Mouse (Mus musculus): ENCODE measurements around the gene Gm11172.

The Gm11172 gene

GRCm38 (mm10) chr16:10785371-10786231 is 27.1 kb upstream of the Gm11172 start, which contains the start of gene Socs1:
Gene Socs1, minus strand, starts transcription at chr16:10785536.
- DNase-seq (ENCODE audit: low read depth, low spot score): peak; percentile 93

GRCm38 (mm10) chr16:10786288-10786687 is 26.4 kb upstream of the Gm11172 start:
- DNase-seq (ENCODE audit: low read depth, low spot score): peak; percentile 92

- no peak for DNase-seq (ENCODE audit: low read depth, low spot score)
Measured at GRCm38 (mm10) chr16:10786782-10787547, 25.8 kb upstream of the Gm11172 start.

DNA sequence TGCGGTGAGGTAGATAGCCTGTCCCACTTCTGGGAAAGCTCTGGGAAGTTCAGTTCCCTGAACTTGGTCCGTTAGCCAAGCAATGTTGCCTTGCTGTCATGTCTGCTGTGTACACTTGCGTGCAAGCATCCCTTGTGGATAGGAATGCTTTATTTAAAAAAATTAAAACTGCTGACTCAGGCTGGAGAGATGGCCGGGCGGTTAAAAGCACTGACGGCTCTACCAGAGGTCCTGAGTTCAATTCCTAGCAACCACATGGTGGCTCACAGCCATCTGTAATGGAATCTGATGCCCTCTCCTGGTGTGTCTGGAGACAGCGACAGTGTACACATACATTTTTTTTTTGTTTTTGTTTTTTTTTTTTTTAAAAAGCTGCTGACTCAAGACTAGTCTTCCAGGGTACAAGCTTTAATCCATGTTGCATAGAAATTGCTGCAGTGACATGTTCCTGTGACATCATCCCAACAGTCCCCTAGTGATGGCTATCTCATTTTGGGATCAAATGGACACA is 25.1 kb upstream of the Gm11172 start:
- no peak for DNase-seq (ENCODE audit: low read depth, low spot score)

DNA sequence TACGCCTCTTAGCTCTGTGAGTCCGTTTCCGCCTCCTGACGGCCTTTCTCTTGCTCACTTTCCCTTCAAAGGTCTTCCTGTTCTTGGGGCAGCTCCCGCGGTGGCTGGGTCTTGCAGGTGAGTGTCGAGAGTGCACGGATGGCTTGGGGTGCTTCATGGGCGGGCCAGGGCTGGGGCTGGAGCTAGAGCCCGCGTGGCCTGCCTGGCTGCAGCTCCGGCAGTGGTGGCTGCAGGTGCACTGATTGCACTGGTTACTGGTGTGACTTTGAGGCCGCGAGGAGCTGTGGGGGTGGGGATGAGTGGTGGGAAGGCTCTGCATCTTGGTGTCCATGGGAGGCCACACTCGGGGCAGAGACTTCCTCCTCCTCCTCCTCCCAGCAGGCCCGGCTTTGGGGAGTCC is 24.4 kb upstream of the Gm11172 start, which contains the start of gene Tnp2:
Gene Tnp2, minus strand, starts transcription at position 390 of the 400 bp plus-strand sequence.
- no peak for DNase-seq (ENCODE audit: low read depth, low spot score)

GRCm38 (mm10) chr16:10788866-10789265 is 23.8 kb upstream of the Gm11172 start:
- DNase-seq (ENCODE audit: low read depth, low spot score): no peak

DNA sequence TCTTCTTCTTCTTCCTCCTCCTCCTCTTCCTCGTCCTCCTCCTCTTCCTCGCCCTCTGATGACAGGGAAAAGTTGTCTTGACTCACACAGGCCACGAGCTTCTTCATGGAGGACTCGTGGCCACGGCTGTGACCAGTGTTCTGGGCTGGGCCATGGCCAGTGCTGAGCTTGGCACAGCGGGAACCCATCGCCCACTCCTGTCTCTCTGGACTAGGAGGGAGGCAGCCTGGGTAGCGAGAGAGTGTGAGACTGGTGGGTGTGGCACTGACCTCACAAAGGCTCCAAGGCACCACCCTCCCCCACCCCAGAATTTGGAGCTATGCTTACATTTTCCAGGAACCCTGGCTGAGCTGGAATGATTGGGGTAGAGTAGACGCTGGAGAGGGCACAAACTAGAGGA is 22.0 kb upstream of the Gm11172 start, which contains the start of gene Prm3:
Gene Prm3, minus strand, starts transcription at position 213 of the 400 bp plus-strand sequence.
- DNase-seq (ENCODE audit: low read depth, low spot score): no peak

- DNase-seq (ENCODE audit: low read depth, low spot score): no peak
Measured at GRCm38 (mm10) chr16:10796034-10796433, 16.7 kb upstream of the Gm11172 start, which contains the start of gene Prm2. Gene Prm2, minus strand, starts transcription at chr16:10796134.

GRCm38 (mm10) chr16:10802420-10802819 is 10.3 kb upstream of the Gm11172 start:
- peak; percentile 67 for DNase-seq (ENCODE audit: low read depth, low spot score)

DNA sequence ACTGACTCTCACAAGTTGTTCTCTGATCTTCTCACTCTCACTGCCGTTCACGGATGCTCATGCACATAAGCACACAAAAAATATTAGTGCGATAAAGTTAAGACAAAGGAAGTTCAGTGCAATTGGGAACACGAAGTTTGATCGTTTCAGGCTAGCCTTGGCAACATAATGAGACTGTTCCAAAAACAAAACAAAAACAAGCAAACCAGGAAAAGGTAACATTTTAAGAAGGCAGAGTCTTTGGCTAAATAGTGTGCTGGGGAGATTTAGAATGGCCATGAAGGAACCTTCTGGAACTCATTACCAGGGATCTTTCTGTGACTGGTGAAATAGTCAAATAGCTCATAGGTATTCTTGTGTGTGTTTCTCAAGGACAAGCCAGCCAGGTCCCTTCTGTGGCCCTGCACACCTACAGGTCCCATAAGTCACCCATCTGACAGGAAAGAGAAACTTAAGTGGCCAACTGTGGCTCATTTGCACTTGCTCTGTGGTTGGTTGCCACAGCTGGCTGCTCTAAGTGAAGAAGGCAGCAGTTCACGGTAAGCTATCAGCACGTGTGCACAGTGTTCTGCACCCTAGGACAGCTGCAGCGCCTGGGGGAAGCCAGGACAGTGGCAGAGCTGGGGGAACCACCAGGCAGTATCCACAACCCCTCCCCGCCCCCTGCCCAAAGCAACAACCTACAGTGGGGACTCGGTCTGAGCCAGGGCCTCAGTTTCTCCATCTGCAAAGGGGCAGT is 6.8 kb upstream of the Gm11172 start, which contains the start of gene Prm1:
Gene Prm1, minus strand, starts transcription at position 51 of the 739 bp plus-strand sequence.
- DNase-seq (ENCODE audit: low read depth, low spot score): no peak

DNA sequence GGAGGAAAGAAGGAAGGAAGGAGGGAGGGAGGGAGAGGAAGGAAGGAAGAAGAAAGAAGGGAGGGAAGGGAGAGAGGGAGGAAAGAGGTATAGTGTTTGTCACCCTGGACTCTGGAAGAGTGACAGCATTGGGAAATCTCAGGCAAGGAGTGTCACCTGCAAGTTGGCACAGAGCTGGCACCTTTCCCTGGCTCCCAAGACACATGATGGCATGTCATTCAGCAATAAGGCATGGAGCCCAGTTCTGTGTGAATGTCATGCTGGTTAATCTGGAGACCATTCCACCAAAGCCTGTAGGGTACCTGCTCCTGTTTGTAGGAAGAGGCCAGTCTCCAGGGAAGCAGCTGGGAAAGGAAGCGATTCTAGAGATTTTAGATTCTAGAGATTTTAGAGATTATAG is 2.3 kb upstream of the Gm11172 start:
- DNase-seq (ENCODE audit: low read depth, low spot score): no peak

GRCm38 (mm10) chr16:10813726-10814125 is 1.0 kb downstream of the Gm11172 start:
- DNase-seq (ENCODE audit: low read depth, low spot score): no peak

GRCm38 (mm10) chr16:10814864-10815263 is 2.1 kb downstream of the Gm11172 start:
- no peak for DNase-seq (ENCODE audit: low read depth, low spot score)

DNA sequence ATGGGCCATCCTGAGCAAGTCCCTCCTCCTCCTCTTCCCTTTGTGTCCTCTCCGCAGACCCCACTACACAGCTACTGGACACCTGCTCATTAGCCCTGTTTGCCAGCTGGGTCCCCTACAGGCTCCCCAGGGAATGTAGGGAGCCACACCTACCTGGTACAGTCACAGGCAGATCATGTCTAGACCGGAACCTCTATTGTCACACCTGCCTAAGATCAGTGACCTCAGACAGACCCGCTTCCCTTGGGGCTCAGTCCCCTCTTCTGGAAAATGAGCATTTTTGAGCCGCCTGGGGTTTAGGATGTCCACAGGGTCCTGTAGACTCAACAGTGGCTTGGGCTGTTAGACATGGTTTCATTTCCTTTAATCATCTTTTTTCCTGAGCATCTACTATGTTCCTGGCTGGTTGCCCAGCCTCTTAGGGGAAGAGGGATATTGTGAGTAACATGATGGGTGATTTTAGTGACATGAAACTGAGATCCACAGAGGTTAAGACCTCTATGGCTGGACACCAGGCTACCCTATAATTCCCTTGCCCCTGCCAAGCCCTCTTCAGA is 5.9 kb downstream of the Gm11172 start:
- DNase-seq (ENCODE audit: low read depth, low spot score): no peak

GRCm38 (mm10) chr16:10819966-10820365 is 7.3 kb downstream of the Gm11172 start:
- no peak for DNase-seq (ENCODE audit: low read depth, low spot score)

DNA sequence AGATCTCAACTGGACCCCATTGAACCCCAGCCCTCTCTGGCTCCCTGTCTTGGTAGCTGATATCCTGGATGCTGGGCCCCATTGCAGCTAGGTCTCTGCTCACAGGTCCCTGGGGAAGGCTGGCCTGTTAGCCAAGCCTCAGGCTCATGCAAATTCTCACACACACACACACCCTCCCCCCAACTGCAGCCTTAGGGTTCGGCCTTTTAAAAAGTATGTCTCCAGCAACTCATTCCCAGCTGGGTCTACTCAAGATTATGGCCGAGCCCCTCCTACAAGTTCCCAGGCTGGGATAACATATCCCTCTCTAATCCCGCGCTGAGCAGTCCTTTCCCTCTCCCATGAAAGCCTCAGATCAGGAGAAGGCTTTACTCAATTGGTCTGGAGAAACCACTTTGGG is 8.7 kb downstream of the Gm11172 start:
- DNase-seq (ENCODE audit: low read depth, low spot score): no peak

- DNase-seq (ENCODE audit: low read depth, low spot score): no peak
Measured at GRCm38 (mm10) chr16:10824536-10824935, 11.8 kb downstream of the Gm11172 start.

DNA sequence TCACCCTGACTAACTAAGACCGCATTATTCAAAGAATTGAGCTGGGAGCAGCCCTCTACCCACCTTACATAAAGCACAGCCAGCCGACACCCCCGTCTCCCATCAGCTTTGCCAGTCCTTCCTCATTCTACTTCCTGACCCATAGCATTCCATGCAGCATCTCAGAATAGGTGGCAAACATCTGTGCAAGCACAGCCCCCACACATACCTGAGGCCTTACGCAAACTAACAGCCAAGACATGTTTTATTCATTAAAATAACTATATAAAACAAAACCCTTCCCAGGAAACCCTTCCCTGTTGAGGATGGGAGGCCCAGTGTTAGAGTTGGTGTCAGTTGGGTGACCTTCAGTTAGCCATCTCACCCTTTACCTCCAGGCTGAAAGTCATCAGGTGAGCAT is 13.1 kb downstream of the Gm11172 start:
- no peak for DNase-seq (ENCODE audit: low read depth, low spot score)

GRCm38 (mm10) chr16:10827269-10827668 is 14.6 kb downstream of the Gm11172 start:
- DNase-seq (ENCODE audit: low read depth, low spot score): no peak

DNA sequence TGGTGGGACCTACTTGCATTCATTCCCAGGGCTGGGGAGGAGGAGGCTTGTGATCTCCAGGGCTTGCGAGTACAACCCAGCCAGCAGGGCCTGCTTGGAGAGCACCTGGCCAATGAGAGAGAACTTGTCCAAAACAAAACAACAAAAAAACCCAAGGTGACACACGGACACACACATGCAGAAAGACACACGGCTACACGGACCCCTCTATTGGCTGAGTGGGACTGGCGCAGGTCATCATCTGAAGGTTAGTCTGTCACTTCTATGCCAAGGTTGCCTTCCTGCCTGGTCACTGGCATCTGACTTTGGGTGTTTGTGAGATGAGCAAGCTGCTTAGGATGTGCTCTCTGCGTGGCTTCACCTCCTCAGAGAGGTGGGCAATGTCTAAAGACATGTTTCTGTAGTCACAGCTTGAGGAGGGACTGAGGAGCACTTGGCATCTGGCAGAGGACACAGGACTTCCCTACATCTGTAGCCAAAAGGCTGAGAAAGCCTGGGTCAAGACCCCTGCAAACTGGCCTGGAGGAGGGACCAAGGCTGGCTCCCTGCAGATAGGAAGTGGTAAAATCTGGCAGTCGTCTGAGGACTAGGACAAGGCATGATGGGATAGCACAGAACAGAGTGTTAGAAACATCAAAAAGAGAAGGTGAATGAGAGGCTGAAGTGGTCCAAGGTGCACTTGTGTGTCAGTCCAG is 15.2 kb downstream of the Gm11172 start:
- DNase-seq (ENCODE audit: low read depth, low spot score): no peak

DNA sequence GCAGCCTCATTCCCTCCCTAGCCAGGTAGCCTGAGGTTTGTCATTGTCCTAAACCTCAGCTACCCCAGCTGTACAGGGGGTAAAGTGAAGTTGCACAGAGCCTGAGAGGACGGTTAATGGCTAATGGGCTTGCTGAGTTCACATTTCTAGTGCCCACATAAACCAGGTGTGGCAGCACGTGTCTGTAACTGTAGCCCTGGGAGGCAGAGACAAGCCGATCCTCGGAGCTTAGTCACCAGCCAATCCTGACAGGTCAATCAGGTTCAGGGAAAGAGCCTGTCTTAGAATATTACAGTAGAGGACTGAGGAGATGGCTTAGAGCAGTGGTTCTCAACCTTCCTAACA is 15.7 kb downstream of the Gm11172 start:
- no peak for DNase-seq (ENCODE audit: low read depth, low spot score)

Data from R1 (cell line).